Mouse (Mus musculus) forebrain, embryonic 11.5 days (tissue): Measurements from ENCODE around the gene Plekhg1. TPM values are rescaled to one million over a fixed set of nuclear protein-coding genes. Genes with fewer than 3 reads are reported as not detected.

ENCODE experiments used
- ATAC-seq: fragments of 200-750 bp; cut with Nextera tagmentation; replicated peaks from 2 replicates; pipeline ENCODE4 v1.8.0; 2017; ENCODE audit warnings: moderate TSS enrichment; ENCODE audit not compliant: low FRiP score
- DNase-seq: peaks from one replicate; pipeline ENCODE4 v3.0.0-alpha.2; 2017; ENCODE audit warnings: low spot score
- H3K27ac ChIP-seq: fragments of 300-500 bp; sonication (generic); 2 replicates; pipeline ENCODE4 v1.5.1; 2014; ENCODE audit warnings: low read depth, low read length
- H3K27me3 ChIP-seq: fragments of 300-500 bp; sonication (generic); 2 replicates; pipeline ENCODE4 v1.6.1; 2014; ENCODE audit warnings: mild to moderate bottlenecking, low read length, mixed read lengths; ENCODE audit not compliant: control insufficient read depth, insufficient read depth
- H3K36me3 ChIP-seq: fragments of 300-500 bp; sonication (generic); 2 replicates; pipeline ENCODE4 v1.6.1; 2014; ENCODE audit warnings: mild to moderate bottlenecking, low read length, moderate library complexity, mixed read lengths; ENCODE audit not compliant: control insufficient read depth, insufficient read depth
- H3K4me1 ChIP-seq: fragments of 300-500 bp; sonication (generic); replicated peaks from 2 replicates; pipeline ENCODE4 v1.6.1; 2014; ENCODE audit warnings: low read length, mixed read lengths; ENCODE audit not compliant: control insufficient read depth, insufficient read depth
- H3K4me2 ChIP-seq: fragments of 300-500 bp; sonication (generic); 2 replicates; pipeline ENCODE4 v1.6.1; 2014; ENCODE audit warnings: low read depth, mild to moderate bottlenecking, low read length, moderate library complexity, mixed read lengths; ENCODE audit not compliant: severe bottlenecking
- H3K4me3 ChIP-seq: fragments of 300-500 bp; sonication (generic); 2 replicates; pipeline ENCODE4 v1.5.1; 2014; ENCODE audit warnings: low read depth, low read length
- H3K9ac ChIP-seq: fragments of 300-500 bp; sonication (generic); 2 replicates; pipeline ENCODE4 v1.6.1; 2014; ENCODE audit warnings: low read length
- H3K9me3 ChIP-seq: fragments of 300-500 bp; sonication (generic); 2 replicates; pipeline ENCODE4 v1.6.1; 2016; ENCODE audit warnings: low read length, mixed read lengths; ENCODE audit not compliant: control insufficient read depth
- WGBS: fragments of 180-500 bp; shearing (Covaris S2); extraction: QIAGEN DNeasy Blood & Tissue Kit; methylation state at CpG from one replicate; pipeline ENCODE4 v1.1.7; 2014; 5-methylcytosine and 5-hydroxymethylcytosine counted together
- polyA plus RNA-seq: library from polyadenylated mRNA; unstranded; fragments of >200 nt; fragmentation: Nextera tagmentation; extraction: Ambion mirVana; gene quantifications from 2 replicates; pipeline ENCODE4 v1.2.1, GENCODE M21; 2014

Plekhg1 gene
- polyA plus RNA-seq, 1 experiment from 2014 or later = 15.7 TPM

DNA sequence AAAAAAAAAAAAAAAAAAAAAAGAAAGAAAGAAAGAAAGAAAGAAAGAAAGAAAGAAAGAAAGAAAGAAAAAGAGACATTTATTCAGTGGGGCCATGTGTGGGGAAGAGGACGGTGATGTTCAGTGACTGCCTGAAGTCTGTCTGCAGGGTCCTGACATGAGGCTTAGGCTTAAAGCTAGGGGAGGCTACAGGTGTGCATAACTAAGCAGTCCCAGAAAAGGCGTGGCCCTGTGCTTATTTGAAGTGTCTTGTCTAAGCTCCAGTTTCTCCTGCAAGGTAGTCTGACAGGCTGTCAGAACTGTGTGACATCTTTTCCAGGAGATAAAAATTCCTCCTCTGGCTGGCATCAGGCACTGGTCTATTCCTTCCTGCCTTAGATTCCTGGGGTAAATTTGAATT is 37.6 kb upstream of the Plekhg1 start:
- WGBS = 82% methylated on average over 2 of the region's 2 CpGs
- no peaks in the 10 kb centered on the region for H3K36me3 ChIP-seq
- H3K27me3 ChIP-seq = no peaks in the 10 kb centered on the region
- ATAC-seq = no peak
- no peak overlapping the region for H3K4me2 ChIP-seq
- no peaks in the 10 kb centered on the region for H3K9me3 ChIP-seq
- no peak overlapping the region for H3K4me3 ChIP-seq
- no peak overlapping the region for H3K9ac ChIP-seq
- H3K4me1 ChIP-seq = no peaks in the 10 kb centered on the region
- no peak for DNase-seq
- no peak overlapping the region for H3K27ac ChIP-seq

DNA sequence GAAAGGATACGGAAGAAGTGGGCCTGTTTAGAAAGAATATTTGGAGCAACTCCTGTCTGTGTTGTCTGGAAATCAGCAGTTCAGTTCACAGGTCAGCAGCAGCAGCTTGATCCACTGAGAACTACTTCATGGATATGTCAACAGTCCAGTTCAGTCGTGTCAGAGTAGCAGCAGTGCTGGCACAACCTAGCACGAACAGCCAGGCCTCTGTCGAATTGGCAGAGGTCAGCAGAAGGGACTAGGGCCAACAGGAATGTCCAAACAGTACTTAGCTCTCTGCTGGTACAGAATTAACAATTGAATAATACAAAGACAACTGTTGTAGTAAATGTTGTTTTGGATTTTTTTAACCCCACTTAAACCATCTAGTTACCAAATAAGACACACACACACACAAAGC is 33.9 kb upstream of the Plekhg1 start:
- no peaks in the 10 kb centered on the region for H3K27me3 ChIP-seq
- WGBS = 82% methylated on average over 4 of the region's 4 CpGs
- no peaks in the 10 kb centered on the region for H3K4me1 ChIP-seq
- DNase-seq = no peak
- H3K9ac ChIP-seq = no peak overlapping the region
- H3K9me3 ChIP-seq = no peaks in the 10 kb centered on the region
- H3K27ac ChIP-seq = no peak overlapping the region
- no peak for ATAC-seq
- no peaks in the 10 kb centered on the region for H3K36me3 ChIP-seq
- no peak overlapping the region for H3K4me3 ChIP-seq
- no peak overlapping the region for H3K4me2 ChIP-seq

DNA sequence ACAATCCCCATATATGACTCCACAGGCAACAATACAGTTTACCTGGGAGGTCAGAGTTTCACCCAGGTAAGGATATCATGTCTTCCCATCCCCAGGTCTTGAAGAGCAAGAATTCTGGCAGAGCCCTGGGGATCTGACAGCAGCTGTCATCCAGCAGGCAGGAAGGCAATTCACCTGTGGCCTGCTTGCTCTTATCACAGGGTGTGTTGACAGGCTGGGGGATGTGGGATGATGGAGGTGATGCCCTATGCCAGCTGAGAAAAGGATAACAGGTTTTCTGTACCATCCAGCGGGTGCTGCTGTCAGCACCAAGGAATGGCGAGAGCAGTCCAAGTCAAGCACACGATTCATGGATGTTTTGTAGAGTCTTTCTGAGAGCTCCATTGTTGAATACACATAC is 30.1 kb upstream of the Plekhg1 start:
- DNase-seq (no peak), ATAC-seq (no peak)
- no peak overlapping the region for H3K4me3 ChIP-seq
- no peak overlapping the region for H3K4me2 ChIP-seq
- H3K4me1 ChIP-seq = no peaks in the 10 kb centered on the region
- H3K27me3 ChIP-seq = no peaks in the 10 kb centered on the region
- 93% methylated on average over 3 of the region's 3 CpGs for WGBS
- no peak overlapping the region for H3K27ac ChIP-seq
- H3K9ac ChIP-seq = no peak overlapping the region
- no peaks in the 10 kb centered on the region for H3K36me3 ChIP-seq
- H3K9me3 ChIP-seq = no peaks in the 10 kb centered on the region

DNA sequence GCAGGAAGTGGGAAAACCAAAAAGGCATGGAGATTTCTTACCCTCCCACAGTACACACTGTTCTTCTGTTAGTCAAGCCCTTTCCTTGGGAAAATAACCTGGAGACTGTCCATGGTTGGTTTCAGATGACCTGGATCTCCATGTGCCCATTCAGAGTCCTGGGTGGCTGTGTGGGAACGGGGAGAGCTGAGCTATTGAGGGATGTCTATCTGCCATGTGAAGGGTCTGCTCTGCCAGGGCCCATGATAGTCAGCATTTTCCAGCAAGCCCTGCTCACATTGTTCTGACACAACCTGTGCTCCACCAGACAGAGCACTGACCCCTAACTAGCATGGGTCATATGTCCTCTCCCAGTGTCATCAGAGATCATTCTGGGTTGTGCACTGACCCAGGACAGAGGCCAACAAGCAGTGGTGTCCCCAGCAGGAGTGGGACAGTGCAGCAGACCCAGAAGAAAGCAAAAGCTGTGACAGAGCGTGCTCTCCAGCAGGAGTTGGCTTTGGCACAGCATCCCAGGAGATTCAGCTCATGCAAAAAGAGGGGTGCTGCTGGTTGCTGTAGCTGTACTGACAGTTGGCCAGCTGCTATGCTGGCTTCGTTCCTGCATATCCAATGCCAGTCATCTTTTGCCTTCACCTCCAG is 24.7 kb upstream of the Plekhg1 start:
- WGBS = 84% methylated on average over 3 of the region's 3 CpGs
- no peak overlapping the region for H3K4me3 ChIP-seq
- H3K9ac ChIP-seq = no peak overlapping the region
- no peaks in the 10 kb centered on the region for H3K9me3 ChIP-seq
- H3K4me1 ChIP-seq = no peaks in the 10 kb centered on the region
- no peaks in the 10 kb centered on the region for H3K36me3 ChIP-seq
- ATAC-seq (no peak), DNase-seq (no peak)
- no peak overlapping the region for H3K27ac ChIP-seq
- no peak overlapping the region for H3K4me2 ChIP-seq
- H3K27me3 ChIP-seq = no peaks in the 10 kb centered on the region

DNA sequence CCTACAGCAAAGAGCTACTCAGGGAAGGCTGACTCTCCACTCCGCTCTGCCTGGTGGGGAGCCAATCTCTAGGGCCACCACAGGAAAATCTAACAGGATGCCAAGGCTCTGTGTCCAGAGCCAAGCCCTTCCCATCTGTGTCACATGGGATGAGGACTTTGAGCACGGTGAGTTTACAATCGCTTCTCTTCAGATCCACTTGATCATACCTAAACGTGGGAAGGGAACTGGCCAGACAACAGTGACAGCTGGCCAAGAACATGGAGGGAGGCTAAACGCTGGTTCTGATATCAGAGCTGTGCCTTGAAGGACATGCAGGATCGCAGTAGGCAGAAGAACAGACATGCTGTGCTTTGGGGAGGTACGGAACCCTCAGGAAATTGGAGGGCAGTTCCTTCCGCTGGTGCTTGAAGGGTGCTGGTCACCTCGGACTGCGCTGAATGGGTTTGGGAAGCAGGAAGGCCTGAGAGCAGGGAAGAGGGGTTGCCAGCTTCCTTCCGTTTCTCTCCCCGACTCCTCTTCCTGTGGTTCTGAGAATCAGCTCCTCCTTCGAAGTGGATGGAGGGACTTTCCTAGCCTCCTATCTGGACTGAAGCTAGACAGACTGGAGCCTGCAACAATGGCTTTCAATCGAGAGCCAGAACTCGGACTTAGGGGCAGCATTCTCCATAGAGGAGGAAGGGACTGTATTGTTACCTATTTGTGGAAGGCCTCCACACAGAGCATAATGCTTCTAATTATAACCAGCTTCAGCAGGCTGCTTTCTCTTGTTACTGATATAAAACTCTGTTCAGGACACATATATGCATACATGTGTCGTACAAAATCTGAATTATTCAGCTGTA is 21.9 kb upstream of the Plekhg1 start:
- 77% methylated on average over 16 of the region's 16 CpGs for whole genome bisulfite sequencing
- DNase-seq (no peak), ATAC-seq (no peak)
- Histone ChIP-seq H3K9ac (no peak overlapping the region), H3K27ac (no peak overlapping the region), H3K4me1 (no peaks in the 10 kb centered on the region; the same call in 1 of the 2 replicates), H3K4me3 (no peak overlapping the region), H3K9me3 (no peaks in the 10 kb centered on the region), H3K27me3 (no peaks in the 10 kb centered on the region), H3K4me2 (no peak overlapping the region), H3K36me3 (no peaks in the 10 kb centered on the region)

DNA sequence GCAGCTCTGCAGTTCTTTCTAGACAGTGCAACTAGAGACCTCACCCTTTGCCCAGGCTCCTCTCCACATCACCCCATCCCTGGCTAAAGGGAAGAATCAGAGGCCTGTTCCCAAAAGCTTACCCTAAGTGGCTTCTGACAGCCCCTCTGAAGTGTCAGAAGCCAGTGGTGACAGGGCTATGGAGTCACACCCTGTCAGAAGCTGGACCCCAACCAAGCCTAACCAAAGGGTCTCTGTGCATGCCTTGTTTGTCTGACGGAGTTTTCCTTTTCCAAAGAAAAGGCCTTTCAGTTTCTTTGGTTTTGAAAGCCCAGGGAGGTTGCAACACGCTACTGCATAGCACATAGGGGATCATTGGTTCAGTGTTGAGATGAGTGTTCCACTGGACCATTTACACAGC is 19.9 kb upstream of the Plekhg1 start:
- Histone ChIP-seq H3K4me3 (no peak overlapping the region), H3K36me3 (no peaks in the 10 kb centered on the region), H3K4me1 (no peaks in the 10 kb centered on the region; the same call in 1 of the 2 replicates), H3K4me2 (no peak overlapping the region), H3K27ac (no peak overlapping the region), H3K27me3 (no peaks in the 10 kb centered on the region), H3K9ac (no peak overlapping the region), H3K9me3 (no peaks in the 10 kb centered on the region)
- WGBS = 77% methylated on average over 2 of the region's 2 CpGs
- DNase-seq (no peak), ATAC-seq (no peak)

DNA sequence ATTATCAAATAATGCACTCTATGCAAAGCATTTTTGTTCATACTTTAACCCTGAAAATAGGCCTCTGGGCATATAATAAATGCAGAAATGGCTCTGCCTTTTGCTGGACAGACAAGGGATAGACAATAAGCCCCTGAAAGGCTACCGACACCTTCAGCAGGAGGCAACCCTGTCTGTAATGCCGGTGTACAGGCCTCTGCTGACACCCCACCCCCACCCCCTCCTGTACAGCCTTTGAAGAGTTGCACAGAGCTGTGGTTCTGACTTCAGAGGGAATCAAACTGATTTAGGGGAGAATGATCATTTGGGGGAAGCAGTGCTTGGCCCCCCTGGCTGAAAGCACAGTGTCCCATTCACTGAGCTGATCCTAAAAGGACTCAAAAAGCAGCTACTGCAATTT is 17.8 kb upstream of the Plekhg1 start:
- ATAC-seq = peak; percentile 80
- no peaks in the 10 kb centered on the region; the same call in 1 of the 2 replicates for H3K4me1 ChIP-seq
- H3K36me3 ChIP-seq = no peaks in the 10 kb centered on the region
- no peak overlapping the region for H3K4me3 ChIP-seq
- 21% methylated on average over 2 of the region's 2 CpGs for WGBS
- H3K27ac ChIP-seq = no peak overlapping the region
- DNase-seq = peak; percentile 49
- no peak overlapping the region for H3K9ac ChIP-seq
- H3K4me2 ChIP-seq = no peak overlapping the region
- H3K27me3 ChIP-seq = no peaks in the 10 kb centered on the region
- H3K9me3 ChIP-seq = no peaks in the 10 kb centered on the region

DNA sequence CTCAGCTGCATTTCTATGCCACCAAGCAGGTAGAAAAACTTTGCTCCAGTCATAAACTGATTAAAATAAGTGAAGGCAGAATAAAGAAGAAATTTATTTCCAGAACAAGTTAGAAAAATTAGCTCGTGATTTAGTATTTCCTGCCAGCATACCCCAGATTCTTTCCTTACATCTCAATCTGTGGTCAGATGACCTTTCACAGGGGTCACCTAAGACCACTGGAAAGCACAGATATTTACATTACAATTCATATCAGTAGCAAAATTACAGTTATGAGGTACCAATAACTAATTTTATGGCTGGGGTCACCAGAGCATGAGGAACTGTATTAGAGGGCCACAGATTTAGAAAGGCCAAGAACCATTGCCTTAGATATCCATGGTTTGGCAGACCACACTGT is 15.5 kb upstream of the Plekhg1 start:
- Histone ChIP-seq H3K36me3 (no peaks in the 10 kb centered on the region), H3K27me3 (no peaks in the 10 kb centered on the region)
- WGBS = 83% methylated on average over 1 of the region's 1 CpGs

More for the DNA sequence above, 15.5 kb upstream of the Plekhg1 start:
- no peak overlapping the region for H3K27ac ChIP-seq
- H3K4me1 ChIP-seq = peaks cover under 1% of the 10 kb centered on the region; the same call in 1 of the 2 replicates
- DNase-seq (no peak), ATAC-seq (no peak)
- H3K4me2 ChIP-seq = no peak overlapping the region
- H3K4me3 ChIP-seq = no peak overlapping the region
- H3K9ac ChIP-seq = no peak overlapping the region
- H3K9me3 ChIP-seq = no peaks in the 10 kb centered on the region
